Mouse (Mus musculus): ENCODE measurements around the gene Lrsam1. TPM values are rescaled to one million over a fixed set of nuclear protein-coding genes. Genes with fewer than 3 reads are reported as not detected.
"Not testable (repeated sequence)": the region's sequence is repeated elsewhere in the genome, so short reads cannot be mapped to it uniquely, and the experiment has no call there.

The Lrsam1 gene
- total RNA-seq (2021): 10 to 100 TPM; 20.0 to 22.0 TPM
- long read RNA-seq, experiment 1, full-length matches to known transcripts: 5 of 20 reads
- long read RNA-seq, experiment 1, partial matches to known transcripts: 4 of 20 reads
- long read RNA-seq, experiment 1, other reads (novel, unspliced or antisense): 11 of 20 reads
- long read RNA-seq, experiment 2, full-length matches to known transcripts: 5 of 15 reads
- long read RNA-seq, experiment 2, partial matches to known transcripts: 1 of 15 reads
- long read RNA-seq, experiment 2, other reads (novel, unspliced or antisense): 9 of 15 reads

- DNase-seq (ENCODE audit: low spot score in 2 of 2): peak; percentile 91 to 98
Observed at GRCm38 (mm10) chr2:32961192-32961995, at the start of gene Lrsam1, which contains the start of gene Rpl12. Gene Lrsam1, minus strand, starts transcription at chr2:32961614. Gene Rpl12, plus strand, starts transcription at chr2:32961559.

- DNase-seq (ENCODE audit: low spot score in 2 of 2): not testable (repeated sequence)
Observed at GRCm38 (mm10) chr2:33009055-33009454, 47.6 kb upstream of the Lrsam1 start.

GRCm38 (mm10) chr2:33005041-33005440 is 43.6 kb upstream of the Lrsam1 start:
- no peak for DNase-seq (ENCODE audit: low spot score in 2 of 2)

- DNase-seq (ENCODE audit: low spot score in 2 of 2): no peak
Observed at GRCm38 (mm10) chr2:33002144-33002543, 40.7 kb upstream of the Lrsam1 start.

GRCm38 (mm10) chr2:32999752-33000151 is 38.3 kb upstream of the Lrsam1 start:
- DNase-seq (ENCODE audit: low spot score in 2 of 2): no peak

- DNase-seq (ENCODE audit: low spot score in 2 of 2): no peak
Observed at GRCm38 (mm10) chr2:32997792-32998191, 36.4 kb upstream of the Lrsam1 start.

- DNase-seq (ENCODE audit: low spot score in 2 of 2): no peak
Observed at GRCm38 (mm10) chr2:32997081-32997480, 35.7 kb upstream of the Lrsam1 start.

- DNase-seq (ENCODE audit: low spot score in 2 of 2): no peak
Observed at GRCm38 (mm10) chr2:32992130-32992529, 30.7 kb upstream of the Lrsam1 start.

GRCm38 (mm10) chr2:32990167-32990832 is 28.9 kb upstream of the Lrsam1 start:
- DNase-seq (ENCODE audit: low spot score in 2 of 2): no peak

- DNase-seq (ENCODE audit: low spot score in 2 of 2): no peak
Observed at GRCm38 (mm10) chr2:32989376-32989775, 28.0 kb upstream of the Lrsam1 start.

- no peak for DNase-seq (ENCODE audit: low spot score in 2 of 2)
Observed at GRCm38 (mm10) chr2:32985844-32986243, 24.4 kb upstream of the Lrsam1 start.

- DNase-seq (ENCODE audit: low spot score in 2 of 2): no peak
Observed at GRCm38 (mm10) chr2:32983617-32984016, 22.2 kb upstream of the Lrsam1 start.

- no peak for DNase-seq (ENCODE audit: low spot score in 2 of 2)
Observed at GRCm38 (mm10) chr2:32982700-32983099, 21.3 kb upstream of the Lrsam1 start.

- DNase-seq (ENCODE audit: low spot score in 2 of 2): peak; percentile 68 to 87
Observed at GRCm38 (mm10) chr2:32981725-32982271, 20.4 kb upstream of the Lrsam1 start, which contains the start of gene Slc2a8. Gene Slc2a8, minus strand, starts transcription at chr2:32982083.

- no peak for DNase-seq (ENCODE audit: low spot score in 2 of 2)
Observed at GRCm38 (mm10) chr2:32981281-32981680, 19.9 kb upstream of the Lrsam1 start.

- no peak for DNase-seq (ENCODE audit: low spot score in 2 of 2)
Observed at GRCm38 (mm10) chr2:32979675-32980074, 18.3 kb upstream of the Lrsam1 start.

- DNase-seq (ENCODE audit: low spot score in 2 of 2): no peak
Observed at GRCm38 (mm10) chr2:32978675-32979074, 17.3 kb upstream of the Lrsam1 start.

GRCm38 (mm10) chr2:32977114-32977513 is 15.7 kb upstream of the Lrsam1 start:
- DNase-seq (ENCODE audit: low spot score in 2 of 2): no peak

- DNase-seq (ENCODE audit: low spot score in 2 of 2): no peak
Observed at GRCm38 (mm10) chr2:32974216-32974615, 12.8 kb upstream of the Lrsam1 start.

GRCm38 (mm10) chr2:32971235-32971634 is 9.8 kb upstream of the Lrsam1 start:
- no peak for DNase-seq (ENCODE audit: low spot score in 2 of 2)

GRCm38 (mm10) chr2:32969326-32969725 is 7.9 kb upstream of the Lrsam1 start:
- DNase-seq (ENCODE audit: low spot score in 2 of 2): no peak
